Comparison of ENCODE assay signal across 19 mouse cellular contexts in genomic region chr15:67750582-67750981, GRCm38 (mm10).
"Had no signal": no experiment of that assay in that cellular context is flagged by ENCODE, and none has a peak within 500 bp of the region (broad histone marks: within the 10 kb centered on the region; RNA-seq: fewer than 3 reads in every experiment).

No protein-coding gene starts in this region.

- H3K36me3 ChIP-seq: limb, embryonic 10.5 days; limb, embryonic 13.5 days; liver, embryonic 12.5 days; liver, embryonic 15.5 days; lung, embryonic 15.5 days had no signal

- H3K9me3 ChIP-seq: limb, embryonic 10.5 days; limb, embryonic 13.5 days; liver, embryonic 12.5 days; liver, embryonic 15.5 days; lung, embryonic 15.5 days; megakaryocyte, embryonic 14.5 days had no signal

- H3K4me1 ChIP-seq: liver, embryonic 12.5 days; liver, embryonic 15.5 days; lung, embryonic 15.5 days; megakaryocyte, embryonic 14.5 days had no signal

- H3K27me3 ChIP-seq: limb, embryonic 13.5 days; liver, embryonic 12.5 days; liver, embryonic 15.5 days; lung, embryonic 15.5 days; megakaryocyte, embryonic 14.5 days had no signal

- H3K4me2 ChIP-seq: limb, embryonic 13.5 days; liver, embryonic 12.5 days; liver, embryonic 15.5 days; lung, embryonic 15.5 days; midbrain, embryonic 11.5 days had no signal

- H3K4me3 ChIP-seq: layer of hippocampus, adult 2 months; limb, embryonic 10.5 days; limb, embryonic 13.5 days; liver, embryonic 12.5 days; liver, embryonic 15.5 days; lung, embryonic 15.5 days; megakaryocyte, embryonic 14.5 days had no signal

- DNase-seq: kidney, adult 2 months; kidney, postnatal 25 days; layer of hippocampus, adult 9-11 months; liver; lung, adult 18-20 months; lung, postnatal 10 days; lung, postnatal 36 days; thymus, adult 18-20 months; thymus, postnatal 4 days had no signal

- H3K9ac ChIP-seq: limb, embryonic 13.5 days; liver, embryonic 12.5 days; liver, embryonic 15.5 days; lung, embryonic 15.5 days had no signal

- H3K27ac ChIP-seq: kidney, postnatal 0 days; layer of hippocampus, adult 2 months; limb, embryonic 10.5 days; limb, embryonic 13.5 days; liver, embryonic 12.5 days; liver, embryonic 15.5 days; lung, embryonic 15.5 days had no signal

- ATAC-seq: intestine, postnatal 0 days; liver, embryonic 12.5 days had no signal
